Mouse (Mus musculus) forebrain, embryonic 12.5 days (tissue): ENCODE data around the gene Pycr1. TPM values are rescaled to one million over a fixed set of nuclear protein-coding genes. Genes with fewer than 3 reads are reported as not detected.

Experiments used
- ATAC-seq: fragments of 200-750 bp; cut with Nextera tagmentation; 2 replicates; pipeline ENCODE4 v1.8.0; 2017; ENCODE audit warnings: moderate TSS enrichment; ENCODE audit not compliant: low FRiP score
- H3K27ac ChIP-seq: fragments of 300-500 bp; sonication (generic); 2 replicates; pipeline ENCODE4 v1.5.1; 2016; ENCODE audit warnings: mild to moderate bottlenecking
- H3K27me3 ChIP-seq: fragments of 300-500 bp; sonication (generic); 2 replicates; pipeline ENCODE4 v1.6.1; 2016; ENCODE audit warnings: mild to moderate bottlenecking
- H3K36me3 ChIP-seq: fragments of 300-500 bp; sonication (generic); replicated peaks from 2 replicates; pipeline ENCODE4 v1.6.1; 2016; ENCODE audit warnings: mild to moderate bottlenecking
- H3K4me1 ChIP-seq: fragments of 300-500 bp; sonication (generic); 2 replicates; pipeline ENCODE4 v1.6.1; 2016
- H3K4me2 ChIP-seq: fragments of 300-500 bp; sonication (generic); 2 replicates; pipeline ENCODE4 v1.6.1; 2016; ENCODE audit warnings: mild to moderate bottlenecking, moderate library complexity
- H3K4me3 ChIP-seq: fragments of 300-500 bp; sonication (generic); replicated peaks from 2 replicates; pipeline ENCODE4 v1.5.1; 2016; ENCODE audit warnings: mild to moderate bottlenecking
- H3K9ac ChIP-seq: fragments of 300-500 bp; sonication (generic); 2 replicates; pipeline ENCODE4 v1.6.1; 2016; ENCODE audit warnings: mild to moderate bottlenecking
- H3K9me3 ChIP-seq: fragments of 300-500 bp; sonication (generic); 2 replicates; pipeline ENCODE4 v1.6.1; 2016
- WGBS: fragments of 180-500 bp; shearing (Covaris S2); methylation state at CpG from one replicate; pipeline ENCODE4 v1.1.7; 2016; 5-methylcytosine and 5-hydroxymethylcytosine counted together
- polyA plus RNA-seq: library from polyadenylated mRNA; unstranded; fragments of >200 nt; fragmentation: Nextera tagmentation; extraction: Ambion mirVana; gene quantifications from 2 replicates; pipeline ENCODE4 v1.2.1, GENCODE M21; 2016

The Pycr1 gene
- polyA plus RNA-seq, 1 experiment from 2014 or later, result 32.5 TPM

- Histone ChIP-seq H3K9ac (no peak overlapping the region), H3K27me3 (no peaks in the 10 kb centered on the region), H3K4me2 (no peak overlapping the region), H3K9me3 (0 out of 2 replicates have a peak, but pooled peaks cover 2% of the 10 kb centered on the region), H3K4me1 (peaks cover 24% of the 10 kb centered on the region), H3K36me3 (peaks cover 67% of the 10 kb centered on the region), H3K4me3 (no peak overlapping the region), H3K27ac (no peak overlapping the region)
- no peak for ATAC-seq
- 92% methylated on average over 6 of the region's 6 CpGs for WGBS
Measured at GRCm38 (mm10) chr11:120622805-120623204, 20.8 kb downstream of the Pycr1 start.

- WGBS, result 93% methylated on average over 14 of the region's 14 CpGs
- Histone ChIP-seq H3K36me3 (peaks cover 57% of the 10 kb centered on the region), H3K9ac (no peak overlapping the region), H3K27me3 (no peaks in the 10 kb centered on the region), H3K27ac (no peak overlapping the region), H3K4me3 (no peak overlapping the region), H3K9me3 (0 out of 2 replicates have a peak, but pooled peaks cover 2% of the 10 kb centered on the region), H3K4me2 (no peak overlapping the region), H3K4me1 (peaks cover 30% of the 10 kb centered on the region)
- ATAC-seq, result no peak
Measured at GRCm38 (mm10) chr11:120620195-120620594, 23.4 kb downstream of the Pycr1 start.

DNA sequence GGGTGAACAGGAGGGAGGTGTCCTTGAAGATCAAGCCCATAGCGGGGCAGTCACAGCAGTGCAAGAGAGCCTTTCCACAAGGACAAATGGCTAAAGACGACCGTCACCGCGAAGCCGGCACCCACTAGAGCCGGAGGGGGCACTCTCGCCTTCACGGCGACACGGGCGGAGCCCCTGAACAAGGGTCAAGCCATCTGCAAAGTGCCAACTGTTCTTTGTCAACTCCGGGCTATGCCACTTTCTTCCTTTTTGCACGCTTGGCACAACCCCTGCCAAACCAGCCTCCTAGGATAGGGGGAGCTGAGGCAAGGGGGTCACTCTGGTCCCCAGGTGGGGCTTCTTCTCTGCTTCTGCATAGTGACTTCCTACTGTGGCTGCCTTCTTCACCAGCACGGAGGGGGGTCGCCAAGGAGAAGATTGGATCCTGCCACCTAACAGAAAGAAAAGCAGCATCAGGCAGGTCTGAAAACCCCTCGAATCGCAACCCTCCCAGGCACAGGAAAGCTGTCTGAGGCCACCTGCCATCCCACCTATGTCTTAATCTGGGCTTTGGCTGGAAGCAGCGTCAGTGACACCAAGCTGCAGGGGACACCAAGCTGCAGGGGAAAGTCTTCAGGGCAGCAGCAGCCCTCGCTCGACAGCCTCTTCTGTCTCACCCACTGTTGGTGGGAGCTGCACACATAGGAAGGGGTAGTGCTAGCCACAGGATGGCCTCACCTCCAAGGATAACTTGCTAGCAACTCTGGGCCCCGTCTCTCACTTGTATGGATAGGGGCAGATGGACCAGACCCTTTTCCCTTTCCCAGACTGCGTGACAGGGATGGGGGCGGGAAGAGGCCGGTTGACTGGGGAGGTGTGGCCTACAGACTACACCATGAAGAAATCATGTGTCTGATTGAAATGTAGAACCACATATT, 24.7 kb downstream of the Pycr1 start:
- Histone ChIP-seq H3K36me3 (peaks cover 67% of the 10 kb centered on the region), H3K9ac (no peak overlapping the region), H3K4me1 (peaks cover 23% of the 10 kb centered on the region), H3K4me2 (no peak overlapping the region), H3K9me3 (0 out of 2 replicates have a peak, but pooled peaks cover 2% of the 10 kb centered on the region), H3K4me3 (no peak overlapping the region), H3K27me3 (no peaks in the 10 kb centered on the region), H3K27ac (peak overlapping the region; percentile 75; the same call in 1 of the 2 replicates)
- peak; percentile 31 for ATAC-seq
- 94% methylated on average over 25 of the region's 25 CpGs for WGBS

DNA sequence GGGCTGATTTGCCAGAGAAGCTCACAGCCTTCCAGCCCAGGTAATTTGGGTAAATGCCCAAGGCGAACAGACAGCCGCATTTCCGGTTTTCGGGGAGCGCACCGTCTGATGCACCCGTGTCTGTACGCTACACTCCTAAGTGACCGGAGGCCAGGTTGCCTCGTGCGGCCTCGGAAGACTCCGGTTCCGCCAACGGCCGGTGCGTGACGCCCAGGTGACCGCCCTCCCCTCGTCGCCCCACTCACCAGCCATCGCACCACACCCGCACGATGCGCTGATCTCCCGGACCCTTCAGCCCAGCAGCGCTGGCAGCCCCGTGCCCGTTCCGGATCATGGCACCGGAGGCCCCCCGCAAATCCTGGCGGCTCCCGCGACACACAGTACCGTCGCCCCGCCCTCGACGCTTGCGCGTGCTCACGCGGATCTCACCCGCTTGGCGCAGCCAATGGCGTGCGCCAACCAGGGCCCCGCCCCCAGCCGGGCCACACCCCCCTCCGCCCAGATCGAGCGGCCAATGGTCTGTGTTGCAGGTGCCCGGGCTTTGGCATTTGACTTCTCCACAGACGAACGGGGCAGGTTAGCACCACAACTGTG, 26.0 kb downstream of the Pycr1 start, which contains the start of gene Pcyt2:
Pcyt2 (minus strand) TSS at position 418 of the 594 bp plus-strand sequence.
- peaks cover 72% of the 10 kb centered on the region for H3K36me3 ChIP-seq
- H3K27ac ChIP-seq, result peak within 1 kb of the TSS; percentile 75
- no peaks in the 10 kb centered on the region for H3K27me3 ChIP-seq
- H3K9me3 ChIP-seq, result 0 out of 2 replicates have a peak, but pooled peaks cover 2% of the 10 kb centered on the region
- ATAC-seq, result peak; percentile 96
- H3K4me1 ChIP-seq, result peaks cover 18% of the 10 kb centered on the region
- H3K4me2 ChIP-seq, result peak within 1 kb of the TSS; percentile 85
- H3K9ac ChIP-seq, result peak within 1 kb of the TSS; percentile 73
- under 1% methylated on average over 55 of the region's 56 CpGs for WGBS
- H3K4me3 ChIP-seq, result peak within 1 kb of the TSS; percentile 77

- Histone ChIP-seq H3K4me1 (peaks cover 18% of the 10 kb centered on the region), H3K4me3 (peak overlapping the region; percentile 77), H3K36me3 (peaks cover 72% of the 10 kb centered on the region), H3K27ac (peak overlapping the region; percentile 75; the same call in 1 of the 2 replicates), H3K9me3 (0 out of 2 replicates have a peak, but pooled peaks cover 2% of the 10 kb centered on the region), H3K9ac (peak overlapping the region; percentile 73), H3K27me3 (no peaks in the 10 kb centered on the region), H3K4me2 (peak overlapping the region; percentile 85)
- WGBS, result 60% methylated on average over 4 of the region's 4 CpGs
- ATAC-seq, result no peak
Measured at GRCm38 (mm10) chr11:120616617-120617294, 26.8 kb downstream of the Pycr1 start.

DNA sequence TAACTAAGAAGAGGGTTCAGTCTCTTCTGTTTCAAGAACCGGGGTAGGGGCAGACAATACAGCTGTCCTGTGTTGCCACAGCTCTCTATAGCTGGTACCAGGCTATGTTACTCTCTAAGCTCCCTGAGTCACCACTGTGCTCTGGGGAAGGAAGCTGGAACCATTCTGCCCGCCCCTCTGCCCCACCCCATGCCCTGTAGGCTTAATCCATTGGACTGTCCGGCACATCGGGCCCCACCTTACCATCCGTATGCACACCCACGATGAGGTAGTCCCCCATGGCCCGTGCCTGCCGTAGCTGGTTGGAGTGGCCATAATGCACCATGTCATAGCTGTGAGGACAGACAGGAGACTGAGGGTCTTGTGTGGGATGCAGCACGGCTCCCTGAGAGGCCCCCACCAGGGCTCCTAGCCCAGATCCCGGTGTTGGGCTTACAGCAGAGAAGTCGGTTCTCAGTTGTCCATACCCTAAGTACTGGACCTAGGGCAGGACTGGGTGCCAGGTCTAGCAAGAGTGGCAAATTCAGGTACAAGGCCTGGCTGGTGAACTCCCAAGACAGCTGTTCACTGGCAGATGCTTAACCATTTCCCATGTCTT, 27.9 kb downstream of the Pycr1 start:
- WGBS, result 92% methylated on average over 11 of the region's 11 CpGs
- H3K36me3 ChIP-seq, result peaks cover 72% of the 10 kb centered on the region
- peaks cover 18% of the 10 kb centered on the region for H3K4me1 ChIP-seq
- H3K27me3 ChIP-seq, result no peaks in the 10 kb centered on the region
- H3K9ac ChIP-seq, result no peak overlapping the region
- H3K9me3 ChIP-seq, result 0 out of 2 replicates have a peak, but pooled peaks cover 2% of the 10 kb centered on the region
- no peak overlapping the region for H3K27ac ChIP-seq
- no peak for ATAC-seq
- no peak overlapping the region for H3K4me2 ChIP-seq
- no peak overlapping the region for H3K4me3 ChIP-seq

DNA sequence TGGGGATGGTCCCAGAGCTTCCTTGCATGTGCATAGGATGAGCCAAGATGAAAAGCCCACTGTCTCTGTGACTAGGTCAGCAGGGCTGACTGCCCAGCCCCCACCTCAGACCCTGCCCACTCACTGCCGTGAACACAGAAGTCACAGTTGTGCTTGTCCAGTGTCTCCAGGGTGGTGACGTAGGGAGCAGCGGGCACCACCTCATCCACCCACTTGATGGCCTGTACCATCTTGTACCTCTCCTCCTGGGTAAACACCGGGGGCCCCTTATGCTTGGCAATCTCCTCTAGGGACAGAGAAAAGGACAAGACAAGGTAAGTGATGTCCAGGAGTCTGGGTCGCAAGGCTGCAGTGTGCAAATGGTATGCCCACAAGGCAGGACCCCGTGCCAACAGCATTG, 28.4 kb downstream of the Pycr1 start:
- H3K9ac ChIP-seq, result no peak overlapping the region
- peaks cover 18% of the 10 kb centered on the region for H3K4me1 ChIP-seq
- ATAC-seq, result no peak
- H3K36me3 ChIP-seq, result peaks cover 72% of the 10 kb centered on the region
- no peak overlapping the region for H3K4me3 ChIP-seq
- no peak overlapping the region for H3K4me2 ChIP-seq
- WGBS, result 94% methylated on average over 6 of the region's 6 CpGs
- 0 out of 2 replicates have a peak, but pooled peaks cover 2% of the 10 kb centered on the region for H3K9me3 ChIP-seq
- no peaks in the 10 kb centered on the region for H3K27me3 ChIP-seq
- no peak overlapping the region for H3K27ac ChIP-seq

GRCm38 (mm10) chr11:120613976-120614375, 29.6 kb downstream of the Pycr1 start:
- H3K4me1 ChIP-seq, result peaks cover 18% of the 10 kb centered on the region
- peaks cover 9% of the 10 kb centered on the region for H3K27me3 ChIP-seq
- ATAC-seq, result no peak
- 87% methylated on average over 8 of the region's 8 CpGs for WGBS
- no peak overlapping the region for H3K9ac ChIP-seq
- no peak overlapping the region for H3K4me2 ChIP-seq
- peaks cover 71% of the 10 kb centered on the region for H3K36me3 ChIP-seq
- H3K4me3 ChIP-seq, result no peak overlapping the region
- no peak overlapping the region for H3K27ac ChIP-seq
- H3K9me3 ChIP-seq, result 0 out of 2 replicates have a peak, but pooled peaks cover 2% of the 10 kb centered on the region

GRCm38 (mm10) chr11:120613481-120613972, 30.0 kb downstream of the Pycr1 start:
- peaks cover 22% of the 10 kb centered on the region for H3K4me1 ChIP-seq
- no peak overlapping the region; the same call in 1 of the 2 replicates for H3K9ac ChIP-seq
- 0 out of 2 replicates have a peak, but pooled peaks cover 2% of the 10 kb centered on the region for H3K9me3 ChIP-seq
- no peak overlapping the region for H3K4me2 ChIP-seq
- no peak overlapping the region for H3K27ac ChIP-seq
- H3K36me3 ChIP-seq, result peaks cover 67% of the 10 kb centered on the region
- ATAC-seq, result no peak
- H3K27me3 ChIP-seq, result peaks cover 13% of the 10 kb centered on the region
- H3K4me3 ChIP-seq, result no peak overlapping the region
- 86% methylated on average over 10 of the region's 10 CpGs for WGBS

GRCm38 (mm10) chr11:120612763-120613162, 30.8 kb downstream of the Pycr1 start:
- Histone ChIP-seq H3K36me3 (peaks cover 62% of the 10 kb centered on the region), H3K9ac (no peak overlapping the region), H3K4me3 (no peak overlapping the region), H3K9me3 (no peaks in the 10 kb centered on the region), H3K27me3 (peaks cover 18% of the 10 kb centered on the region), H3K4me2 (no peak overlapping the region), H3K4me1 (peaks cover 21% of the 10 kb centered on the region), H3K27ac (no peak overlapping the region)
- WGBS, result 43% methylated on average over 6 of the region's 6 CpGs
- ATAC-seq, result peak; percentile 6; the same call in 1 of the 2 replicates

DNA sequence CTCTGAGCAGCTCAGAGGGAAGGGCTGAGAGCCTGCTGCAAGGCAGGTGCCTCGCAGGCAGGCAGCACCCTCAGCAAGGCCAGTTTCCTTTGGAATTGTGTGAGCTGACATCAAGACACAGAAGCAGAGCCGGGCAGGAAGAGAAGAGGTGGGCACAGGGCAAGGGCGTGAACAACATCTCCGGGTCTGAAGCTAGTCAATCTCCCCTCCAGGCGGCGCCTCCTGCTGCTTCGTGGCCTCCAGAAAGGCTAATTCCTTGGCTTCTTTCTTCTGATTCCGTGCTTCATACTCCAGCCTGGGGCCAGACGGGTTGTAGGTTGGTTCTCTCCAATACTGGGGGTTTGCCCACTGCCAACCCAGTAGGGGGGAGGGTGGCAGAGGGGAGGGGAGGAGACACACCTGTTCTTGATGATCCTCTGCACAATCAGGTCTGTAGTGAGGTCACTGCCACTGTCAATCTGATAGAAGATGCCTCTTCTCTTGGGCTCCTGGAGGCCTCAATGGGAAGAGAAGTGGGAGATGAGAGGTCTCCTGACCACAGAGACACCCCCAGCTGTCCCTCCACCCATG, 33.0 kb downstream of the Pycr1 start:
- WGBS, result 81% methylated on average over 9 of the region's 9 CpGs

More for the DNA sequence above, 33.0 kb downstream of the Pycr1 start:
- H3K9me3 ChIP-seq, result no peaks in the 10 kb centered on the region
- no peak for ATAC-seq
- H3K27ac ChIP-seq, result no peak overlapping the region
- no peak overlapping the region for H3K9ac ChIP-seq
- peaks cover 9% of the 10 kb centered on the region for H3K4me1 ChIP-seq
- H3K4me3 ChIP-seq, result no peak overlapping the region
- H3K36me3 ChIP-seq, result peaks cover 75% of the 10 kb centered on the region
- H3K27me3 ChIP-seq, result peaks cover 23% of the 10 kb centered on the region
- no peak overlapping the region for H3K4me2 ChIP-seq
